Mouse (Mus musculus): ENCODE results near the gene AW209491.

Gene AW209491

GRCm38 (mm10) chr13:14629726-14630641 lies at the start of gene AW209491:
TSS of gene AW209491 (plus strand) at chr13:14630154.
- peak; percentile 96 to 98 for DNase-seq

GRCm38 (mm10) chr13:14580392-14580791 lies 49.6 kb upstream of the AW209491 start:
- no peak for DNase-seq

- DNase-seq = no peak
These were observed 27.2 kb upstream of the AW209491 start for GRCm38 (mm10) chr13:14602744-14603143.

- DNase-seq = no peak
These were observed 22.3 kb upstream of the AW209491 start for GRCm38 (mm10) chr13:14607616-14608015.

- no peak for DNase-seq
These were observed 17.5 kb upstream of the AW209491 start for GRCm38 (mm10) chr13:14612463-14612862.

GRCm38 (mm10) chr13:14612926-14613529 lies 16.9 kb upstream of the AW209491 start, which contains the start of the genes Mrpl32 and Psma2:
TSS of gene Mrpl32 (minus strand) at chr13:14613165.
TSS of gene Psma2 (plus strand) at chr13:14613240.
- DNase-seq = peak; percentile 96 to 98

- DNase-seq = no peak
These were observed 16.4 kb upstream of the AW209491 start for GRCm38 (mm10) chr13:14613553-14613952.

GRCm38 (mm10) chr13:14618724-14619123 lies 11.2 kb upstream of the AW209491 start:
- DNase-seq = peak; percentile 40 to 80

GRCm38 (mm10) chr13:14639998-14640397 lies 10.0 kb downstream of the AW209491 start:
- no peak for DNase-seq

GRCm38 (mm10) chr13:14649301-14649700 lies 19.3 kb downstream of the AW209491 start:
- DNase-seq = no peak

- DNase-seq = no peak
These were observed 37.2 kb downstream of the AW209491 start for GRCm38 (mm10) chr13:14667107-14667506.

GRCm38 (mm10) chr13:14670342-14670741 lies 40.4 kb downstream of the AW209491 start:
- no peak for DNase-seq

Data from kidney, adult 8-10 months (tissue).